Mouse (Mus musculus) spleen, adult 2 months (tissue): ENCODE measurements around the gene Olfr1278.

ENCODE experiments used
- CTCF ChIP-seq: fragments of 200-500 bp; IDR thresholded peaks from 2 replicates; pipeline ENCODE4 v1.5.1; 2011; ENCODE audit warnings: mild to moderate bottlenecking, inconsistent platforms; ENCODE audit not compliant: insufficient read depth, insufficient read length, insufficient replicate concordance; ENCODE audit errors: extremely low read depth
- POLR2A ChIP-seq: fragments of 200-500 bp; IDR thresholded peaks from 2 replicates; pipeline ENCODE4 v1.6.1; 2011; ENCODE audit warnings: low read depth, low read length, inconsistent platforms

- no peak for TF ChIP-seq CTCF
- no peak for TF ChIP-seq POLR2A
Measured at GRCm38 (mm10) chr2:111274006-111274405, 15.9 kb upstream of the Olfr1278 start, which contains the start of gene Olfr1277.
